Comparison of ENCODE assay signal across 8 mouse cellular contexts in the genomic region with DNA sequence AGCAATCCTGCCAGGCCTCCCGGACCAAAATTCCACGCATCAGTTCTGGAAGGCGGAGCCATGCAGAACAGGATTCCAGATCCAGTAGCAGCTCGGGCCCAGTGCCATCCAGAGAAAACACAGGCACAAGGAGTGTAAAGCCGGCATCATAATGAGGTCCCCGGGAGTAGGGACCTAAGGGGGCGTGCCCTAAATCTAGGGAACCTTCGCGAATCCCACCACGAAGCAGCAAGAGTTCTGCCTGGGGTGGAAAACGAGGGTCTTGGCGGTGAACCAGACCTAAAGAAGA. TPM values are rescaled to one million over a fixed set of nuclear protein-coding genes. Genes with fewer than 3 reads are reported as not detected.
DNase-seq lines count a peak whose midpoint lies in the region; ATAC-seq lines count a peak whose summit lies in the region.

No protein-coding gene starts in this region.

- peak overlapping the region; percentile 57 for H3K4me3 ChIP-seq in limb, embryonic 12.5 days (replicated peaks)
- H3K4me3 ChIP-seq in midbrain, embryonic 16.5 days (ENCODE audit: low read depth, low read length), result 0 out of 2 replicates have a peak overlapping the region, but pooled peaks have one; percentile 1

- 3% methylated on average over 12 of the region's 12 CpGs for WGBS in limb, embryonic 12.5 days
- 5% methylated on average over 12 of the region's 12 CpGs for WGBS in midbrain, embryonic 16.5 days

- peaks cover 54% of the 10 kb centered on the region for H3K4me1 ChIP-seq in limb, embryonic 12.5 days (replicated peaks)
- peaks cover 43% of the 10 kb centered on the region for H3K4me1 ChIP-seq in midbrain, embryonic 16.5 days (ENCODE audit: control insufficient read depth, insufficient read depth, low read length)

- no peak overlapping the region for H3K27ac ChIP-seq in limb, embryonic 12.5 days
- H3K27ac ChIP-seq in midbrain, embryonic 16.5 days (ENCODE audit: low read length), result no peak overlapping the region

- DNase-seq in retina, postnatal 1 day, result peak; percentile 10
- DNase-seq in retina, embryonic 14.5 days (ENCODE audit: low spot score), result no peak
- DNase-seq in heart, postnatal 36 days, result peak; percentile 23 to 41
- DNase-seq in thymus, postnatal 10 days (ENCODE audit: low spot score in 2 of 2), result no peak
- no peak for DNase-seq in thymus, postnatal 14 days
- no peak for DNase-seq in frontal cortex, postnatal 36 days (ENCODE audit: low spot score in 2 of 2)

- intact Hi-C loops in heart, postnatal 36 days (cut with DNase I), result loop anchor here (5.0 kb wide), 1 partner anchor 122 kb away; a partner anchor contains a TSS

- peaks cover 9% of the 10 kb centered on the region for H3K9me3 ChIP-seq in limb, embryonic 12.5 days
- no peaks in the 10 kb centered on the region for H3K9me3 ChIP-seq in midbrain, embryonic 16.5 days (replicated peaks; ENCODE audit: control insufficient read depth, low read length, poor library complexity, severe bottlenecking)

- peaks cover 84% of the 10 kb centered on the region for H3K27me3 ChIP-seq in limb, embryonic 12.5 days
- H3K27me3 ChIP-seq in midbrain, embryonic 16.5 days (ENCODE audit: control insufficient read depth, insufficient read depth, low read depth, low read length), result peaks cover 16% of the 10 kb centered on the region

- H3K36me3 ChIP-seq in limb, embryonic 12.5 days, result no peaks in the 10 kb centered on the region
- H3K36me3 ChIP-seq in midbrain, embryonic 16.5 days (ENCODE audit: control insufficient read depth, insufficient read depth, low read length), result no peaks in the 10 kb centered on the region

- 0 out of 2 replicates have a peak overlapping the region, but pooled peaks have one; percentile 9 for H3K9ac ChIP-seq in limb, embryonic 12.5 days (replicated peaks)
- peak overlapping the region; percentile 35; the same call in 1 of the 2 replicates for H3K9ac ChIP-seq in midbrain, embryonic 16.5 days (ENCODE audit: low read depth, low read length)

- peak overlapping the region; percentile 92 for H3K4me2 ChIP-seq in limb, embryonic 12.5 days
- H3K4me2 ChIP-seq in midbrain, embryonic 16.5 days (ENCODE audit: low read length), result peak overlapping the region; percentile 90

- ATAC-seq in limb, embryonic 12.5 days (ENCODE audit: insufficient number of reproducible peaks, insufficient read depth, low FRiP score, low TSS enrichment, low read depth), result no peak
- ATAC-seq in midbrain, embryonic 16.5 days, result no peak

RNA-seq across cellular contexts. Expression of a gene that starts 0.8 kb away (rescaled TPM):
- under 1 TPM; 0.41 to 0.56 TPM for total RNA-seq in heart, postnatal 36 days (2021)
- polyA plus RNA-seq in limb, embryonic 12.5 days (2016; fragmentation: Nextera tagmentation; extraction: Ambion mirVana), result 1.6 and 1.8 TPM in 2 replicates
- polyA plus RNA-seq in midbrain, embryonic 16.5 days (2015; fragmentation: Nextera tagmentation; extraction: Ambion mirVana), result 0.54 and 0.56 TPM in 2 replicates

RNA-seq across cellular contexts. Expression of a gene that starts 2.9 kb away (rescaled TPM):
- 1 to 10 TPM; 2.4 to 3.0 TPM for total RNA-seq in heart, postnatal 36 days (2021)
- polyA plus RNA-seq in limb, embryonic 12.5 days (2016; fragmentation: Nextera tagmentation; extraction: Ambion mirVana), result 1.2 and 1.5 TPM in 2 replicates
- polyA plus RNA-seq in midbrain, embryonic 16.5 days (2015; fragmentation: Nextera tagmentation; extraction: Ambion mirVana), result 4.1 and 4.5 TPM in 2 replicates

RNA-seq across cellular contexts. Expression of a gene that starts 8.9 kb away (rescaled TPM):
- total RNA-seq in heart, postnatal 36 days (2021), result 1 to 10 TPM; 3.6 to 4.3 TPM
- 15.4 and 17.1 TPM in 2 replicates for polyA plus RNA-seq in limb, embryonic 12.5 days (2016; fragmentation: Nextera tagmentation; extraction: Ambion mirVana)
- polyA plus RNA-seq in midbrain, embryonic 16.5 days (2015; fragmentation: Nextera tagmentation; extraction: Ambion mirVana), result 1.4 and 1.6 TPM in 2 replicates

RNA-seq across cellular contexts. Expression of a gene that starts 10.5 kb away (rescaled TPM):
- not detected for total RNA-seq in heart, postnatal 36 days (2021)
- not detected in 2 replicates for polyA plus RNA-seq in limb, embryonic 12.5 days (2016; fragmentation: Nextera tagmentation; extraction: Ambion mirVana)
- polyA plus RNA-seq in midbrain, embryonic 16.5 days (2015; fragmentation: Nextera tagmentation; extraction: Ambion mirVana), result not detected in 2 replicates

RNA-seq across cellular contexts. Expression of a gene that starts 13.7 kb away (rescaled TPM):
- total RNA-seq in heart, postnatal 36 days (2021), result not detected
- not detected in 2 replicates for polyA plus RNA-seq in limb, embryonic 12.5 days (2016; fragmentation: Nextera tagmentation; extraction: Ambion mirVana)
- not detected in 2 replicates for polyA plus RNA-seq in midbrain, embryonic 16.5 days (2015; fragmentation: Nextera tagmentation; extraction: Ambion mirVana)

Comparison
In these comparisons a context has a peak if more than half of its experiments do, and no peak if none do; other contexts are left out.
1. DNase-seq: peak in retina, postnatal 1 day (single experiment) and heart, postnatal 36 days (2 of 2); none in retina, embryonic 14.5 days (single experiment), thymus, postnatal 10 days (0 of 2), thymus, postnatal 14 days (single experiment) and frontal cortex, postnatal 36 days (0 of 2).